Mouse (Mus musculus) hindbrain, embryonic 14.5 days (tissue): Measurements from ENCODE around the gene Lbx1. TPM values are rescaled to one million over a fixed set of nuclear protein-coding genes. Genes with fewer than 3 reads are reported as not detected.

ENCODE experiments used
- ATAC-seq: fragments of 200-750 bp; cut with Nextera tagmentation; 2 replicates; pipeline ENCODE4 v1.8.0; 2017; ENCODE audit warnings: moderate number of reproducible peaks, mild to moderate bottlenecking, moderate TSS enrichment, moderate library complexity; ENCODE audit not compliant: low FRiP score
- DNase-seq: peaks from one replicate; pipeline ENCODE4 v3.0.0-alpha.2; 2015; ENCODE audit warnings: low spot score
- H3K27ac ChIP-seq: fragments of 300-500 bp; sonication (generic); 2 replicates; pipeline ENCODE4 v1.5.1; 2014; ENCODE audit warnings: mild to moderate bottlenecking, moderate library complexity
- H3K27me3 ChIP-seq: fragments of 300-500 bp; sonication (generic); 2 replicates; pipeline ENCODE4 v1.6.1; 2014; ENCODE audit warnings: mild to moderate bottlenecking, low read length, mixed read lengths; ENCODE audit not compliant: control insufficient read depth, insufficient read depth
- H3K36me3 ChIP-seq: fragments of 300-500 bp; sonication (generic); replicated peaks from 2 replicates; pipeline ENCODE4 v1.6.1; 2014; ENCODE audit not compliant: control insufficient read depth, insufficient read depth
- H3K4me1 ChIP-seq: fragments of 300-500 bp; sonication (generic); replicated peaks from 2 replicates; pipeline ENCODE4 v1.6.1; 2014; ENCODE audit warnings: antibody characterized with exemption, low read length, mixed read lengths; ENCODE audit not compliant: control insufficient read depth, insufficient read depth
- H3K4me2 ChIP-seq: fragments of 300-500 bp; sonication (generic); replicated peaks from 2 replicates; pipeline ENCODE4 v1.6.1; 2014; ENCODE audit warnings: mild to moderate bottlenecking, moderate library complexity
- H3K4me3 ChIP-seq: fragments of 300-500 bp; sonication (generic); replicated peaks from 2 replicates; pipeline ENCODE4 v1.5.1; 2014; ENCODE audit warnings: mild to moderate bottlenecking, low read length
- H3K9ac ChIP-seq: fragments of 300-500 bp; sonication (generic); 2 replicates; pipeline ENCODE4 v1.6.1; 2014
- H3K9me3 ChIP-seq: fragments of 300-500 bp; sonication (generic); 2 replicates; pipeline ENCODE4 v1.6.1; 2016; ENCODE audit warnings: low read length; ENCODE audit not compliant: control insufficient read depth
- WGBS: fragments of 180-500 bp; shearing (Covaris S2); extraction: QIAGEN DNeasy Blood & Tissue Kit; methylation state at CpG from one replicate; pipeline ENCODE4 v1.1.7; 2014; 5-methylcytosine and 5-hydroxymethylcytosine counted together
- polyA plus RNA-seq: library from polyadenylated mRNA; unstranded; fragments of >200 nt; fragmentation: Nextera tagmentation; extraction: Ambion mirVana; gene quantifications from 2 replicates; pipeline ENCODE4 v1.2.1, GENCODE M21; 2014

Gene Lbx1
- polyA plus RNA-seq, 1 experiment from 2014 or later, result 20.4 TPM

DNA sequence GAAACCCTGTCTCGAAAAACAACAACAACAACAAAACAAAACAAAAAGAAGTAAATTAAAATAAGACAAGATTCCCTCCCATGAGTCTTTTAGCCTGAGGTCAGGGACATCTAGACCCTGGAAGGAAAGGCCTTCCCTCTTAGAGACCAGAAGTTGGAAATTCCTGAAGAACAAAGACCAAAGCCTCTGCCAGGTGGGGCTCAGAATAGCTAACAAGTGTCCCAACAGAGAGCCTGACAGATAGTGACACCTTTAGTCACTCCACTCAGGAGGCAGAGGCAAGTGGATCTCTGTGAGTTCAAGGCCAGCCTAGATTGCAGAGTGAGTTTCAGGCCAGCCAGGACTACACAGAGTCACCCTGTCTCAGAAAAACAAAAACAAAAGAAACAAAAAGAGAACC lies 26.4 kb downstream of the Lbx1 start:
- Histone ChIP-seq H3K9me3 (no peaks in the 10 kb centered on the region), H3K4me1 (no peaks in the 10 kb centered on the region), H3K36me3 (no peaks in the 10 kb centered on the region), H3K4me2 (no peak overlapping the region), H3K9ac (no peak overlapping the region), H3K4me3 (no peak overlapping the region), H3K27ac (no peak overlapping the region), H3K27me3 (peaks cover 27% of the 10 kb centered on the region)
- 84% methylated on average over 1 of the region's 1 CpGs for WGBS
- DNase-seq (no peak), ATAC-seq (no peak)

DNA sequence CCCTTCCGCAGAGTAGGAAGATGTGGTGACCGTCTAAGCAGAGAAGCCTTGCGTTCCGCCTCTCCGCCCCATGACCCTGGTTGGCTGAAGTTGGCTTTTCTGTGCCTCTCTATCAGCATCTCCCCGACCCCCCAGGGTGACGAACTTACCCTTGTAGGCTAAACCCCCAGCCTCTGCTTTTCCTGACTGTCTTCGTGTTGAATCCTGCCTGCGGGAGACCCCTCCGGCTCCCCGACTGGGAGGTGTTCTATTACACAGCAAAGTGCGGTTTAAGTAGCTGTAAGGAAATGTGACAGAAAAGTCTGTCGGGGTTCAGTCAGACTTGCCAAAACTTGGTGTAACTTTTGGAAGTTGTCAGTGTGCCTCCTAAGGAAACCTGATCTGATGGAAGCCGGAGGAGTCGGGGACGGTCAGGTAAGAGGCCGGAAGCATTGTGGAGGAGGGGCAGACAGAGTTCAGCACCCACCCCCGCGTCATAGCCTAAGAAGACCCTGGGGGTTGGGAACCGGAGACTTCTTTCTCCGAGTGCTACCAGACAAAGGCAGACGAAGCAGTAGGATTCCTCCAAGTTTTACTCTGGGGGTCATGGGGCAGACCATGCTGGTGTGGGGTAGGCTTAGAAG lies 27.1 kb downstream of the Lbx1 start:
- Histone ChIP-seq H3K36me3 (no peaks in the 10 kb centered on the region), H3K4me3 (no peak overlapping the region), H3K27ac (no peak overlapping the region), H3K4me2 (peak overlapping the region; percentile 23), H3K27me3 (peaks cover 27% of the 10 kb centered on the region), H3K9me3 (no peaks in the 10 kb centered on the region), H3K4me1 (no peaks in the 10 kb centered on the region), H3K9ac (no peak overlapping the region)
- ATAC-seq (no peak), DNase-seq (no peak)
- WGBS, result 22% methylated on average over 22 of the region's 22 CpGs

DNA sequence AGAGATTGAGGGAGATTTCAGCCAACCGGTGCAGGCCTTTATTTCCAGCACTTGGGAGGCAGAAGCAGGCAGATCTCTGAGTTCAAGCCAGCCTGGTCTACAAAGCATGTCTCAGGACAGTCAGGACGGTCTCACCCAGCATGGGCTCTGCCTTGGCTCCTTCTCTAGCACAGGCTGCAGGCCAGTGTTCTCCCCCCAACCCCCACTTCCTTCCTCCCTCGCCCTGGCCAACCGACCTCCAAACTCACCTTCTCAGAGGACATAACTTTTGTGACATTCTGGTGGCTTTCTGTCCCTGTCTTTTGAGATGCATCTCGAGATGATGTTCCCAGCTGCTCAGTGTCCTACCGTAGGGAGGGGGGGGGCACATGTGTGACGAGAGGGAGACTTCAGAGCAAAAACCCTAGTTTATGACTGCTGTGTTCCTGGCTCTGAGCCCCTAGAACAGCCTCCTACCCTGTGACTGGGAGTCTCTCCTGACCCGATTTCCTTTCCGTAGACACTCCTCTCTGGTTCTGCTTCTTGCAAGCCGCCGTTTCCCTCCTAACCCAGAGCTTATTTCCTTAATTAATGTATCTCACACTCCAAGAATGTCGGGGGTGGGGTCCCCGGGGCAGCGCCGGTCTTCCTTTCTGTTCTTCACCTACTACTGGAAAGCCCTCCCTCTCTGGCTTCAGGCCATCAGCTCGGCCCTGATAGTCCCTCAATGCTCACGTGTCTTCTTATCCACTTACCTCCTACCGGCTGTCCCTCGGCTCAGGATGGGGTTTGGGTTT lies 27.8 kb downstream of the Lbx1 start:
- no peak overlapping the region for H3K4me3 ChIP-seq

DNA sequence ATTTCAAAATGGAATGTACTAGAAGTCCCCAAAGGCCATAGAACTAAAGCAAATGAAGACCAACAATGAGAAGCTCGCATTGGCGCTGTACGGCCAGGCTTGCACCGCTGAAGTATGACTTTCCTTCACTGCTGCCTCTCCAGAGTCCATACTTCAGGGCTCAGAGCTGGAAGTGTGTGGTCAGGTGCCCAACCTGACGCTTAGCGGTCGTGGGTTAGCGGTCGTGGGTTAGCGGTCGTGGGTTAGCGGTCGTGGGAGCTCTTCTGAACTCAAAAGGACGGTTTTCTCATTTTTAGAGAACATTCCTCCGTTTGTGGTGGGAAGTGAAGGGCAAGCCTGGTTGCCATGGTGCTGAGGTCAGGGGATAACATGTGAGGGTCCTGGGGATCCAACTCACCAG lies 28.5 kb downstream of the Lbx1 start:
- no peaks in the 10 kb centered on the region for H3K4me1 ChIP-seq
- H3K9ac ChIP-seq, result no peak overlapping the region
- no peaks in the 10 kb centered on the region for H3K9me3 ChIP-seq
- no peak overlapping the region for H3K4me2 ChIP-seq
- H3K36me3 ChIP-seq, result no peaks in the 10 kb centered on the region
- DNase-seq (no peak), ATAC-seq (no peak)
- no peak overlapping the region for H3K27ac ChIP-seq
- peaks cover 27% of the 10 kb centered on the region for H3K27me3 ChIP-seq
- WGBS, result 92% methylated on average over 15 of the region's 15 CpGs
- no peak overlapping the region for H3K4me3 ChIP-seq

More for the DNA sequence above, 27.8 kb downstream of the Lbx1 start:
- H3K4me1 ChIP-seq, result no peaks in the 10 kb centered on the region
- H3K36me3 ChIP-seq, result no peaks in the 10 kb centered on the region
- no peak for ATAC-seq
- no peaks in the 10 kb centered on the region for H3K9me3 ChIP-seq
- no peak for DNase-seq
- H3K27me3 ChIP-seq, result peaks cover 27% of the 10 kb centered on the region
- H3K27ac ChIP-seq, result no peak overlapping the region
- peak overlapping the region; percentile 23 for H3K4me2 ChIP-seq
- 44% methylated on average over 19 of the region's 19 CpGs for WGBS
- H3K9ac ChIP-seq, result no peak overlapping the region

DNA sequence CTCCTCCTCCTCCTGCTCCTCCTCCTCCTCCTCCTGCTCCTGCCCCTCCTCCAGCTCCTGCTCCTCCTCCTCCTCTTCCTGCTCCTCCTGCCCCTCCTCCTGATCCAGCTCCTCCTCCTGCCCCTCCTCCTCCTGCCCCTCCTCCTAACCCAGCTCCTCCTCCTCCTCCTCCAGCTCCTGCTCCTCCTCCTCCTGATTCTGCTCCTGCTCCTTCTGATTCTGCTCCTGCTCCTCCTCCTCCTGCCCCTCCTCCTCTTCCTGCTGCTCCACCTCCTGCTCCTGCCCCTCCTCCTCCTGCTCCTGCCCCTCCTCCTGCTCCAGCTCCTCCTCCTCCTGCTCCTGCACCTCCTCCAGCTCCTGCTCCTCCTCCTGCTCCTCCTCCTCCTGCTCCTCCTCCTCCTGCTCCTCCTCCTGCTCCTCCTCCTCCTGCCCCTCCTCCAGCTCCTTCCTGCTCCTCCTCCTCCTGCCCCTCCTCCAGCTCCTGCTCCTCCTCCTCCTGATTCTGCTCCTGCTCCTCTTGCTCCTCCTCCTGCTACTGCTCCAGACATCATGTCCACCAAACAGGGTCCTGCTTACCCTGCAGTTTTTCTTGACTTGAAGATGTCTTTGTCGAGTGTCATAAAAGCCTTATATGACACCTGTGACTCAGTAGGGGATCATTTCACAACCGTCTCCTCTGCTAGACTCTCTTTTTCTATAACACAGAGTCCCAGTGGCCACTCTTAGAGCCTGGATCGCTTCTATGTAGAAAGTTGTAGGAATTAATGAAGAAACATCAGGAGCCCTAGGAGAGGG lies 30.1 kb downstream of the Lbx1 start:
- H3K27ac ChIP-seq, result no peak overlapping the region
- H3K4me2 ChIP-seq, result no peak overlapping the region
- H3K36me3 ChIP-seq, result no peaks in the 10 kb centered on the region
- 81% methylated on average over 3 of the region's 3 CpGs for WGBS
- H3K9me3 ChIP-seq, result no peaks in the 10 kb centered on the region
- no peak overlapping the region for H3K9ac ChIP-seq
- ATAC-seq, result no peak
- peaks cover 27% of the 10 kb centered on the region for H3K27me3 ChIP-seq
- no peaks in the 10 kb centered on the region for H3K4me1 ChIP-seq
- no peak for DNase-seq
- H3K4me3 ChIP-seq, result no peak overlapping the region

DNA sequence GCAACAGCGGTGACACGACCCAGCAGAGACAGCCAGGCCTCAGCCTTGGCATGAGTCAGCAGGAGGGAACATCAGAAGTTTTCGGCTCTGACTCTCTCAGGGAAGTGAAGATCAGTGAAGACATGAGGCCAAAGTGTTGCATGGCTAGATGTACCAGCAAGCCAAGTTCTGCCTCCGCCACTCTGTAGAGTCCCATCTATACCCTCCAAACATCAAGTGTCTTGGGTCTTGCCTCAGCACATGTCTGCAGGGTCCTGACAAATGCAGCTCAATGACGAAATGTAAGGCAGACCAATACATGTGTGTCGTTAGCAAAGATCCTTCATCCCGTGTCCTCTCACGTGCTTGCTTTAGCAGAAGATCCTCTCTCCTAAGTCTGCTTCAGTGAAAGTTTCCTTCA lies 38.6 kb downstream of the Lbx1 start:
- H3K9ac ChIP-seq, result no peak overlapping the region
- H3K4me3 ChIP-seq, result no peak overlapping the region
- 95% methylated on average over 8 of the region's 8 CpGs for WGBS
- no peaks in the 10 kb centered on the region for H3K27me3 ChIP-seq
- ATAC-seq (no peak), DNase-seq (no peak)
- no peak overlapping the region for H3K4me2 ChIP-seq
- no peak overlapping the region for H3K27ac ChIP-seq
- 0 out of 2 replicates have a peak, but pooled peaks cover 6% of the 10 kb centered on the region for H3K9me3 ChIP-seq
- H3K36me3 ChIP-seq, result no peaks in the 10 kb centered on the region
- no peaks in the 10 kb centered on the region for H3K4me1 ChIP-seq

DNA sequence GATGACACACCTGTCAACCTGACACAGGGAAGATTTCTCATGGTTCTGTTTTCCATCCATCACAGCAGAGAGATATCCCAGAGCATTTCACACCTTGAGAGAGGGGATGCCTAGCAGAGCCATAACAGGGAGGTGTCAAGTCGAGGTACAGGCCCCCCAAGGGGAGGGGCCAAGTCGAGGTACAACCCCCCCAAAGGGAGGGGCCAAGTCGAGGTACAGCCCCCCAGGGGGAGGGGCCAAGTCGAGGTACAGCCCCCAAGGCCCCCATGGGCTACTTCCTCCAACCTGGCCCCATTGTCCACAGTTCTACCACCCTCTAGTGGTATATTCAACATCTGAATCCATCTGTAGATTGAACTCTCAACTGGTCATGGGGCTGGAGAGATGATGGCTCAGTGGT lies 41.0 kb downstream of the Lbx1 start:
- Histone ChIP-seq H3K9me3 (0 out of 2 replicates have a peak, but pooled peaks cover 6% of the 10 kb centered on the region), H3K27me3 (no peaks in the 10 kb centered on the region), H3K4me3 (no peak overlapping the region), H3K9ac (no peak overlapping the region), H3K4me1 (no peaks in the 10 kb centered on the region), H3K27ac (no peak overlapping the region), H3K4me2 (no peak overlapping the region), H3K36me3 (no peaks in the 10 kb centered on the region)
- no peak for DNase-seq
- no peak for ATAC-seq
- 63% methylated on average over 4 of the region's 4 CpGs for WGBS
